Mouse (Mus musculus): ENCODE results near the gene Pabpc4.
"Not testable (repeated sequence)": the region's sequence is repeated elsewhere in the genome, so short reads cannot be mapped to it uniquely, and the experiment has no call there.

GRCm38 (mm10) chr4:123331961-123332360, 69.8 kb downstream of the Pabpc4 start:
- not testable (repeated sequence) for TF ChIP-seq POLR2A (IDR thresholded peaks at IDR 0.05; ENCODE audit: low read depth, low read length); CTCF (conservative IDR thresholded peaks at IDR 0.05; ENCODE audit: insufficient read depth, insufficient read length, low read depth, low read length)

Measured in kidney, adult 2 months (tissue).